Mouse (Mus musculus) adrenal gland, postnatal 4 days (tissue): ENCODE data around the gene Frmpd2. TPM values are rescaled to one million over a fixed set of nuclear protein-coding genes. Genes with fewer than 3 reads are reported as not detected.

Experiments
- DNase-seq, 2 experiments: peaks; one replicate each; pipeline ENCODE4 v3.0.0; 2021 to 2022; ENCODE audit warnings: low spot score in 2 of 2, mixed read lengths in 2 of 2
- total RNA-seq, 2 experiments: library from RNA; stranded (reverse); gene quantifications; 2 replicates each; pipeline ENCODE4 v1.2.3; 2021

Gene Frmpd2
- total RNA-seq, 2 experiments from 2014 or later, result 0.08 to 0.25 TPM

- no peak for DNase-seq
Measured at GRCm38 (mm10) chr14:33506696-33507095, 35.2 kb downstream of the Frmpd2 start.

GRCm38 (mm10) chr14:33508660-33509059 lies 37.2 kb downstream of the Frmpd2 start:
- no peak for DNase-seq

- DNase-seq, result no peak
Measured at GRCm38 (mm10) chr14:33513877-33514276, 42.4 kb downstream of the Frmpd2 start.

- no peak for DNase-seq
Measured at GRCm38 (mm10) chr14:33514756-33515285, 43.3 kb downstream of the Frmpd2 start.

GRCm38 (mm10) chr14:33521538-33521937 lies 50.0 kb downstream of the Frmpd2 start:
- no peak for DNase-seq

GRCm38 (mm10) chr14:33525272-33525983 lies 53.9 kb downstream of the Frmpd2 start:
- no peak for DNase-seq

GRCm38 (mm10) chr14:33526621-33527020 lies 55.1 kb downstream of the Frmpd2 start:
- DNase-seq, result no peak

GRCm38 (mm10) chr14:33527938-33528337 lies 56.4 kb downstream of the Frmpd2 start:
- no peak for DNase-seq

- DNase-seq, result no peak
Measured at GRCm38 (mm10) chr14:33531331-33531912, 59.9 kb downstream of the Frmpd2 start.

- DNase-seq, result no peak
Measured at GRCm38 (mm10) chr14:33532792-33533191, 61.3 kb downstream of the Frmpd2 start.

GRCm38 (mm10) chr14:33533516-33533915 lies 62.0 kb downstream of the Frmpd2 start:
- DNase-seq, result no peak

GRCm38 (mm10) chr14:33535317-33535716 lies 63.8 kb downstream of the Frmpd2 start:
- no peak for DNase-seq

- no peak for DNase-seq
Measured at GRCm38 (mm10) chr14:33539559-33540167, 68.2 kb downstream of the Frmpd2 start.

- no peak for DNase-seq
Measured at GRCm38 (mm10) chr14:33545565-33546143, 74.2 kb downstream of the Frmpd2 start.

- no peak for DNase-seq
Measured at GRCm38 (mm10) chr14:33548650-33549049, 77.2 kb downstream of the Frmpd2 start.

GRCm38 (mm10) chr14:33549856-33550255 lies 78.4 kb downstream of the Frmpd2 start:
- no peak for DNase-seq

- no peak for DNase-seq
Measured at GRCm38 (mm10) chr14:33570737-33571136, 99.2 kb downstream of the Frmpd2 start.

GRCm38 (mm10) chr14:33573643-33574042 lies 102.1 kb downstream of the Frmpd2 start:
- no peak for DNase-seq

GRCm38 (mm10) chr14:33579771-33580484 lies 108.4 kb downstream of the Frmpd2 start:
- no peak for DNase-seq

- DNase-seq, result no peak
Measured at GRCm38 (mm10) chr14:33588951-33589350, 117.5 kb downstream of the Frmpd2 start, which contains the start of gene Ptpn20. Gene Ptpn20, plus strand, starts transcription at chr14:33589207.
